Mouse (Mus musculus) C2C12 (cell line): ENCODE measurements around the gene Gm44511. TPM values are rescaled to one million over a fixed set of nuclear protein-coding genes. Genes with fewer than 3 reads are reported as not detected.
"Not testable (repeated sequence)": the region's sequence is repeated elsewhere in the genome, so short reads cannot be mapped to it uniquely, and the experiment has no call there.

Experiments
- H3K27me3 ChIP-seq: one replicate; pipeline ENCODE4 v1.6.1; 2011; ENCODE audit not compliant: control insufficient read depth, insufficient read depth, insufficient read length
- H3K36me3 ChIP-seq: one replicate; pipeline ENCODE4 v1.6.1; 2011; ENCODE audit not compliant: control insufficient read depth, insufficient read depth
- H3K4me3 ChIP-seq: one replicate; pipeline ENCODE4 v1.5.1; 2011; ENCODE audit warnings: mild to moderate bottlenecking, control low read depth; ENCODE audit not compliant: poor library complexity, insufficient read depth, severe bottlenecking
- H3K79me2 ChIP-seq: one replicate; pipeline ENCODE4 v1.6.1; 2011; ENCODE audit not compliant: control insufficient read depth, insufficient read depth
- H3K79me3 ChIP-seq: one replicate; pipeline ENCODE4 v1.6.1; 2011; ENCODE audit warnings: low read depth, control low read depth
- H3ac ChIP-seq: one replicate; pipeline ENCODE3; 2011; ENCODE audit warnings: low read depth; ENCODE audit not compliant: control insufficient read depth, insufficient read length
- CEBPB ChIP-seq: IDR thresholded peaks from one replicate; pipeline ENCODE4 v1.6.1; 2011; ENCODE audit warnings: low read depth, mild to moderate bottlenecking, control low read depth, moderate library complexity
- CTCF ChIP-seq: IDR thresholded peaks from one replicate; pipeline ENCODE4 v1.5.1; 2011; ENCODE audit not compliant: control insufficient read depth, insufficient read depth, insufficient read length
- FOSL1 ChIP-seq: IDR thresholded peaks from one replicate; pipeline ENCODE4 v1.8.0; 2011; ENCODE audit warnings: mild to moderate bottlenecking, low read length; ENCODE audit not compliant: poor library complexity, insufficient read depth, severe bottlenecking
- MAX ChIP-seq: IDR thresholded peaks from one replicate; pipeline ENCODE4 v1.6.1; 2011; ENCODE audit warnings: mild to moderate bottlenecking, control low read depth
- MYOD1 ChIP-seq: IDR thresholded peaks from one replicate; pipeline ENCODE4 v1.6.1; 2011; ENCODE audit warnings: low read depth; ENCODE audit not compliant: control insufficient read depth, insufficient read length
- MYOG ChIP-seq: IDR thresholded peaks from one replicate; pipeline ENCODE4 v1.6.1; 2011; ENCODE audit not compliant: control insufficient read depth, insufficient read length; ENCODE audit errors: extremely low read depth
- USF1 ChIP-seq: IDR thresholded peaks from one replicate; pipeline ENCODE4 v1.6.1; 2011; ENCODE audit warnings: low read depth, mild to moderate bottlenecking, control low read depth, moderate library complexity
- polyA plus RNA-seq: library from polyadenylated mRNA; unstranded; fragments of >200 nt; fragmentation: generic; extraction: Trizol; gene quantifications from one replicate; pipeline ENCODE4 v1.2.1, GENCODE M21; 2012; ENCODE audit warnings: missing spikeins

Gm44511 gene
- polyA plus RNA-seq, 1 experiment, result not detected

DNA sequence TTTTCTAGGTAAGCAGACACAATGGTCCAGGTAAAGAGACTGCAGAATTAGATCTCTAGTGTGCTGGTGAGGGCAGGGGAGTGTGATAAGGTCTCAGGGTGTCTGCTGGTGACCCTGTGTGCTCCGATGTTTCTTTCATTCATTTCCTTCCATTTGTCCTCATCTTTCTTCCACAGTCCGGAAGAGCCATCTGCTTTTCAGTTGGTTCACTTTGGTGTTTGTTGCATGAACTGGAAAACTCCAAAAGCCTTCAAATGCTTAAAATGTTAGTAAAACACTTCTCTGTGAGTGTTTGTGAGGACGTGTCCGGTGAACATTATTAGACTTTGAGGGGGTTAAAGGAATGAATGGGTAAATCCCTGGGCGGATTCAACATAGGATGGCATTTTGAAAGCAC lies 65.0 kb downstream of the Gm44511 start:
- TF ChIP-seq MYOG (no peak), MYOD1 (no peak), USF1 (no peak), MAX (no peak), CTCF (no peak), FOSL1 (no peak), CEBPB (no peak)
- Histone ChIP-seq H3K36me3 (no peaks in the 10 kb centered on the region), H3K79me3 (no peaks in the 10 kb centered on the region), H3K27me3 (no peaks in the 10 kb centered on the region), H3ac (no peak overlapping the region), H3K79me2 (no peaks in the 10 kb centered on the region), H3K4me3 (peak overlapping the region; percentile 55)

DNA sequence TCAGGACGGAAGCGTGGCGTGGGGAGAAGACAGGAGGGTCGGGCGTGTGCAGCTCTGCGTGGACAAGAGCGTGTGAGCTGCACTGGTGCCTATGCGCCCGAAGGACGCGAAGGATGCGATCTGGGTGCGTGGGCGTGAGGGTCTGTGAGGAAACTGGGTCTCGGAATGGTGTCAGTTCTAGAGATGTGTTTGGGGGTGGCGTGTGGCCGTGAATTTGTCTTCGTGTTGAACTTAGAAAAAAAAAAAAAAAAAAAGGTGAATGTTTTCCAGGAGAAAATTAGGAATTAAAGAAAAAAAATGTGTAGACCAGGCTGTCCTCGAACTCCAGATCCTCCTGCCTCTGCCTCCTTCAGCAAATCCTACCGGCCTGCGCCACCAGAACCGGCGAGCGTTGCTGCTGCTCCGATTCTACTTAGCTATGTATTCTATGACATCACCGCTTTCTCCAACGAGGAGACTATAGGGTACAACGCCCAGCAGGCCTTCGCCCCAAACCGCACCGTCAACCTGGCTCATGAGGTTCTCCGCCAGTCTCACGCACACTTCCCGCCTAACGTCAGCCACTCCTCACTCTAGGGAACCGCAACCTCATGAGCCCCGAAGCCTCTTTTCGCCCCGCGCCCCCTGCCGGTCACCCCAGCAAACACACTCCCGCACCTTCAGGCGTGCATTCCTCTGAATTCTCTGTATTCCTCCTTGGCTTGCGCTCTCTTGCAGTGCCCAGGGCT lies 65.5 kb downstream of the Gm44511 start:
- H3K4me3 ChIP-seq, result peak overlapping the region; percentile 55
- not testable (repeated sequence) for H3K36me3 ChIP-seq, H3K79me2 ChIP-seq, H3K27me3 ChIP-seq, H3K79me3 ChIP-seq
- TF ChIP-seq CTCF, result peak; percentile 44
- peak overlapping the region; percentile 68 for H3ac ChIP-seq

DNA sequence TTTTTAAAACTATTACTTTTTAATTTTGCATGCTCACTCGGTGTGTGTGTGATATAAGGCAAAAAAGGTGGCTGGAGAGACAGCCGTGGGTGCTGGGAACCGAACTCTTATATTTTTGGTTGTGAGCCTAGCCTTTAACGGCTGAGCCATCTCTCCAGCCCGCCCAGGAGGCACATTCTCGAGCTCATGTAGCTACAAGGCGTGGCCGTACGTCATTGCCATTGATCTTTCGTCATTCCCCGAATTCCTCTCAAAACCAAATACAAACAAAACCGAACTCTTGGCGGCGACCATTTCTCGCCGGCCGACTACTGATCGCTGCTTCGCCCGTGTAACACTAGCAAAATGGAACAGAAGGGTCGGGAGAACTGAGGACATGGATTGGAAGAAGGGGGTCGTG lies 66.1 kb downstream of the Gm44511 start:
- Histone ChIP-seq H3ac (peak overlapping the region; percentile 66), H3K4me3 (peak overlapping the region; percentile 55)

DNA sequence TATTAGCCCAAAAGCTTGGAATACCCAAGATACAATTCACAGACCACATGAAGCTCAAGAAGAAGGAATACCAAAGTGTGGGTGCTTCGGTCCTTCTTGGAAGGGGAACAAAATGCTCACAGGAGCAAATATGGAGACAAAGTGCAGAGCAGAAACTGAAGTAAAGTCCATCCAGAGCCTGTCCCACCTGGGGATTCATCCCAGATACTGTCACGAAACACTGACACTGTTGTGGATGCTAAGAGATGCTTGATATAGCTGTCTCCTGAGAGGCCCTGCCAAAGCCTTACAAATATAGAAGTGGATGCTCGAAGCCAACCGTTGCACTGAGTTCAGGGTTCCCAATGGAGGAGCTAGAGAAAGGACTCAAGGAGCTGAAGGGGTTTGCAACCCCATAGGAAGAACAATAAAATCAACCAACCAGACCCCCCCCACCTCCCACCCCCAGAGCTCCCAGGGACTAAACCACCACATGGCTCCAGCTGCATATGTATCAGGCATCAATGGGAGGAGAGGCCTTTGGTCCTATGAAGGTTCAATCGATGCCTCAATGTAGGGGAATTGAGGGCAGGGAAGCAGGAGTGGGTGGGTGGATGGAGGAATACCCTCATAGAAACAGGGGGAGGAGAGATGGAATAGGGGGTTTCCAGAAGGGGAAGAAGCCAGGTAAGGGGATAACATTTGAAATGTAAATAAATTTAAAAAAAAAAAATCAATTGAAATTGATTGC lies 66.7 kb downstream of the Gm44511 start:
- no peaks in the 10 kb centered on the region for H3K27me3 ChIP-seq
- no peak for TF ChIP-seq USF1
- no peak for TF ChIP-seq MAX
- TF ChIP-seq CTCF, result no peak
- no peak overlapping the region for H3K4me3 ChIP-seq
- H3K79me3 ChIP-seq, result no peaks in the 10 kb centered on the region
- no peaks in the 10 kb centered on the region for H3K36me3 ChIP-seq
- H3ac ChIP-seq, result no peak overlapping the region
- no peaks in the 10 kb centered on the region for H3K79me2 ChIP-seq

More for the DNA sequence above, 66.1 kb downstream of the Gm44511 start:
- not testable (repeated sequence) for H3K79me3 ChIP-seq, H3K79me2 ChIP-seq, H3K36me3 ChIP-seq, H3K27me3 ChIP-seq

DNA sequence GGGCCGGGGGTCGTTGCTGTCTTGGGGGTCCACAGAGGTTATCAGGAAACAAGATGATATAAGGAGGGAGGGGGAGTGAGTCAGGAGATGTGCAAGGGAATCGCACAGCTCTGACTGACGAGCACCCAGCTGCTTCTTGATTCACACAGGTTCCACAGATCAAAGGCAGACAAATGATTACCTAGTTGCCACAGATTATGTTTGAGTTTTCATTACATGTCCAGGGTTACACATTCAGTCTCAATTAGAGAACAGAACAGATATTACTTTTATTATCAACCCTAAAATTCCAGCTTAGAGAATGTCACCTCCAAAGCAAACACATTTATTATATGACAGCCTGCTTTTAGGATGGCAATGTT lies 70.7 kb downstream of the Gm44511 start:
- H3K27me3 ChIP-seq, H3ac ChIP-seq, H3K4me3 ChIP-seq, H3K79me3 ChIP-seq, H3K36me3 ChIP-seq, H3K79me2 ChIP-seq: not testable (repeated sequence)

DNA sequence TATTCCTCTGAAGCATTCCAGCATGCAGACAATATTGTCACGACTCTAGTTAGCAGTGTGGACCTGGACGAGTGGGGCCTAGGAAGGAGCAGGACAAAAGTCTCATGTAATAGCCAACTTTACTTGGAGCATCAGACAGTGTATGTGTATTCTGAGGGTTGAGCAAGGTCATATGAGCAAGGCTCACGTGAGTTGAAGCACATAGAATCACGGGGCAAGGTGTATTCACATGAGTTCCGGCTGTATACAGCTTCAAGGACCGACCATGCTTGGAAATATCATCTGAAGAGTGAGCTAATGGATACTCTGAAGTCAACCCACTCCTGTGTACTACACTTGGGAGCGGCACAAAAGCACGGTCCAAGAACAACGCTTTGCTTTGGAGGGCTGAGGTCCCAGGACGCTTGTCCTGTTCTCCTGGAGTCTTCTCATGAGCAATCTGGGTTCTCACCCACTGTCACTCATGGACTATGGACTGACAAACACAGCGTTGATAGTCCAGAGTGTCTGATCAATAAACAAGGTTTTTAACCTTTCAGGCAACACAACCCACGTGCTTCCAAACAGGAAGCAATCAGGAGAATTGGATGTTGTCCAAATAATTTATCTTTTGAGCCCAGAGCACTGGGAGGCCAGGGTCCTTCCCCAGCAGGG lies 71.2 kb downstream of the Gm44511 start:
- not testable (repeated sequence) for H3K4me3 ChIP-seq

DNA sequence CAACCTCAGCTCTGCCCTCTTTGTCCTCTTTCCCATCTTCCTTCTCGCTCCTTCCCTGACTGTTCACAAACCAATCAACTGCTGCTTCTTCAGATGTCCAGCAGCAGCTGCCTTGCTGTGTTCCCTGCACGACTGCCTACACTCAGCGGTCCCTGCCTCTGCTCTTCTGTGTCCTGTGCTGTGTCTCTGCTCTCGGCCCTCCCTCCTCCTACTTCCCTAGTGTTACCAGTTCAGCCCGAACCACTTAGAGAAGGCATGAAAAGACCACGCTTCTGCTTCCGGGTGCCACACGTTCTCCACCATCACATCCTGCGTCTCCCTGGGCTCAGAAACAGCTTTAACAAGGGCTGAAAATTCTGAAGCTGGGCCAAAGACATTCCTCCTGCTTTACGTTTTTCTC lies 71.8 kb downstream of the Gm44511 start:
- H3K4me3 ChIP-seq, H3K79me2 ChIP-seq, H3K79me3 ChIP-seq, H3K36me3 ChIP-seq, H3ac ChIP-seq, H3K27me3 ChIP-seq: not testable (repeated sequence)

More for the DNA sequence above, 71.2 kb downstream of the Gm44511 start:
- H3ac ChIP-seq, H3K27me3 ChIP-seq, H3K79me3 ChIP-seq, H3K79me2 ChIP-seq, H3K36me3 ChIP-seq: not testable (repeated sequence)

DNA sequence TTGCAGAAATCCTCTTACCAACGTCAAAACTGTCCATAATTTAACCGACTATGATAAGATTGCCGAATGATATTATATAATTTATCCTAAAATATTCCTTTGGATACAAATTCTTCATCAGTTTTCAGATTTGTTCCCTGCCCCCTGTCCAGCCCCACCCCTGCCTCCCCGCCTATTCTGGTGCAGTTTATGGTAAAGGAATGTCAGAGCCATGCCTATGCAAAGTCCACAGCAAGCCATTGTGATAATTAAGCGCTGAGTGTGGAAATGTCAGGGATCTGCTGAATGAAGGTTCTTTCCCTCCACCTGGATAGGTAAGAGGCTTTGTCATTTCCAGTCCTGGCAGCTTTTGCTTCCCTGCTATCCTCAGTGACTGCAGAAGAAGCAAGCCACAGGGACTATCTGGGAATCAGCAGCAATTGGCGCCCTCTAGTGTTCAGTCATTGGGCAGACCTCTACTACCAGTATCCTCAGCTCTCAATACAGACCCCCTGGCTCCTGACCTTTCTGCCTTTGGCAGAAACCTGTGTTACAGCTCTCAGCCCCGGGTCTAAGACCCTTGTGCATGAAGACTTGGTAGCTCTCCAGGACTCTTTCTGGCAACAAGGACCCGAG lies 72.4 kb downstream of the Gm44511 start:
- H3ac ChIP-seq, H3K27me3 ChIP-seq, H3K4me3 ChIP-seq, H3K79me3 ChIP-seq, H3K79me2 ChIP-seq, H3K36me3 ChIP-seq: not testable (repeated sequence)

DNA sequence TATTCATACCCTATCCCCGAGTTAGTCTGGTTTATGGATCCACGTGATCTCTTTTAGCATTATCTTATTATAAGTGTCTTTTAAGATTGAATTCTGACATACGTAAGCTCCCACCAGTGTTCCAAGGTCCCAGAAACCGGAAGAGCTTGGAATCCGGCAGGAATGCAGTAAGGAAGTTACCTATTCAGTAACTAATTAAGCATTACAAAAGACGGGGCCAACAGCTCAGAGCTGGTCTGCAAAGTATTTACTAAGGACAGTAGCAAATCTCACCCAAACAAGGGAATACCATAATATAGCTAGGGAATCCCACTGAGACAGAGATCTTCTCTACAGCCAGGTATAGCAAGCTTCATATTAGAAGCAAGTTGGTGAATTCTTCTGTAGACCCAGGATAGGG lies 79.1 kb downstream of the Gm44511 start:
- H3K36me3 ChIP-seq, H3ac ChIP-seq, H3K79me3 ChIP-seq, H3K27me3 ChIP-seq, H3K79me2 ChIP-seq, H3K4me3 ChIP-seq: not testable (repeated sequence)
